Mouse (Mus musculus): ENCODE data around the gene Ube2g2. TPM values are rescaled to one million over a fixed set of nuclear protein-coding genes. Genes with fewer than 3 reads are reported as not detected.
A peak's percentile ranks its signal among the peaks of the same experiment; 100 is the strongest.

Ube2g2 gene
- polyA plus RNA-seq, 1 experiment from 2014 or later = 91.1 TPM

DNA sequence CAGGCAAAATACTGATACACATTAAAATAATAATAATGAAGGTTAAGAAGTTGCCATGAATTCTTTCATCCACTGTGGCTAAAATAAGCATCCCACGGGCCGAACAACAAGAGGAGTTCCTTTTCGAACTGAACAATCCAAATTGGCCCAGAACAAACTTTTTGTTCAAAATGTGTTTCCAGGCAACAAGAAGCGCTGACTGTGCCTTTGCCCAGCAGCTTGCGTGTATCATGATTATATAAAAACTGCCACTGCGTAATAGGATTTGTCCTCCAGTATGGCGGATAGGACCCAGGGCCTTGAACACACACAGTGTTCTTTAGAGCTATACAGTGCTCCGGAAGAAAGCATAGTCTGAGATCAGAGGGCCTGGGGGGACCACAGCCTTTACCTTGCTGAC lies 13.5 kb upstream of the Ube2g2 start:
- peaks cover 24% of the 10 kb centered on the region for H3K4me1 ChIP-seq
- no peak overlapping the region for H3K27ac ChIP-seq
- ATAC-seq (replicated peaks) = no peak
- H3K9ac ChIP-seq = no peak overlapping the region
- no peaks in the 10 kb centered on the region for H3K9me3 ChIP-seq
- WGBS = 79% methylated on average over 8 of the region's 8 CpGs
- H3K36me3 ChIP-seq (replicated peaks) = peaks cover 5% of the 10 kb centered on the region; the same call in 1 of the 2 replicates
- H3K4me2 ChIP-seq = no peak overlapping the region
- H3K4me3 ChIP-seq = no peak overlapping the region
- H3K27me3 ChIP-seq (replicated peaks) = no peaks in the 10 kb centered on the region

- 92% methylated on average over 8 of the region's 8 CpGs for WGBS
- Histone ChIP-seq H3K27ac (no peak overlapping the region), H3K4me3 (no peak overlapping the region), H3K36me3 (replicated peaks) (peaks cover 16% of the 10 kb centered on the region; the same call in 1 of the 2 replicates), H3K9me3 (no peaks in the 10 kb centered on the region), H3K27me3 (replicated peaks) (no peaks in the 10 kb centered on the region), H3K9ac (no peak overlapping the region), H3K4me2 (no peak overlapping the region), H3K4me1 (peaks cover 24% of the 10 kb centered on the region)
- no peak for ATAC-seq (replicated peaks)
Measured at GRCm38 (mm10) chr10:77610221-77610961, 11.7 kb upstream of the Ube2g2 start.

GRCm38 (mm10) chr10:77613409-77613808 lies 8.7 kb upstream of the Ube2g2 start:
- Histone ChIP-seq H3K9me3 (no peaks in the 10 kb centered on the region), H3K27ac (no peak overlapping the region), H3K4me2 (no peak overlapping the region), H3K9ac (no peak overlapping the region), H3K4me1 (0 out of 2 replicates have a peak, but pooled peaks cover 8% of the 10 kb centered on the region), H3K36me3 (replicated peaks) (peaks cover 42% of the 10 kb centered on the region), H3K4me3 (no peak overlapping the region), H3K27me3 (replicated peaks) (no peaks in the 10 kb centered on the region)
- 95% methylated on average over 3 of the region's 3 CpGs for WGBS
- ATAC-seq (replicated peaks) = no peak

GRCm38 (mm10) chr10:77615647-77616046 lies 6.4 kb upstream of the Ube2g2 start:
- 97% methylated on average over 8 of the region's 8 CpGs for WGBS
- H3K4me2 ChIP-seq = no peak overlapping the region
- H3K4me3 ChIP-seq = no peak overlapping the region
- H3K27ac ChIP-seq = no peak overlapping the region
- no peaks in the 10 kb centered on the region for H3K4me1 ChIP-seq
- peaks cover 39% of the 10 kb centered on the region for H3K36me3 ChIP-seq (replicated peaks)
- no peaks in the 10 kb centered on the region for H3K27me3 ChIP-seq (replicated peaks)
- no peaks in the 10 kb centered on the region for H3K9me3 ChIP-seq
- no peak for ATAC-seq (replicated peaks)
- no peak overlapping the region for H3K9ac ChIP-seq

DNA sequence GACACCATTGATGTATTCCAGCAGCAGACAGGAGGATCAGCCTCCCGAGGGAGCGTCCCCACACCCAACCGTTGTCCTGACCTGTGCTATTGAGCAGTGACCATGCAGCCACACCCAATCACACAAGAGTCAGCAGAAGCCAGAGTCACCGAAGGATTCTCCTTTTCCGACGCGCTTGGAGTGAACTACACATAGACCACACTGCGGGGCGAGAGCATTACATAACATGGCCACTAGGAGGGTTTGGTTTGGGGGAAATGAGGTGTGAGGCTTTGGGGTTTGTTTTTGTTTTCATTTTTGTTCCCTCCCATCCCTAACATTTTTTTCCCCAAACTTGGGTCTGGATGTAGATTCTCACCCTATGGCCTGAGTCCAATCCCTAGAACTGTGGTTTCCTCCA lies 5.9 kb upstream of the Ube2g2 start:
- WGBS = 92% methylated on average over 9 of the region's 9 CpGs
- no peak overlapping the region for H3K27ac ChIP-seq
- H3K4me1 ChIP-seq = no peaks in the 10 kb centered on the region
- no peak overlapping the region for H3K9ac ChIP-seq
- no peak overlapping the region for H3K4me3 ChIP-seq
- H3K9me3 ChIP-seq = no peaks in the 10 kb centered on the region
- peaks cover 36% of the 10 kb centered on the region for H3K36me3 ChIP-seq (replicated peaks)
- ATAC-seq (replicated peaks) = no peak
- H3K27me3 ChIP-seq (replicated peaks) = no peaks in the 10 kb centered on the region
- H3K4me2 ChIP-seq = no peak overlapping the region

DNA sequence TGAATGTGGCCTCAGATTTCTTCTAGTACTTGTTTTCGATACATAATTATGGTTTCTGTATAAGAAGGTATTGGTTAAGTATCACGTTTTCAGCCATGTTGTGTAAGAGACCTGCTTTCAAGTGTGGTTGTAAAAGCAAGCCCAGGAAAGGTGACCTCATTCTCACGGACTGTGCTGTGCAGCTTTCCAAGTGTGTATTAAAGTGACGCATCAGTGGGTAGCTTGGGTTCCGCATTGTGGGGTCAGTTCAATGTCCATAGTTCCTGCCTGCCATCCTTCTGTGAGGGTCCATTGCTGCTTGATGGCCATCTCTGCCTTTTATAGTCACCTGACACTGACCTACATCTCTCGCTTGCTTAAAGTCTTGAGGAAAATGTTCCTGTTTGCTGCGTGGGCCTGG lies 5.1 kb upstream of the Ube2g2 start:
- WGBS = 97% methylated on average over 7 of the region's 7 CpGs
- H3K4me1 ChIP-seq = peaks cover 5% of the 10 kb centered on the region
- H3K9me3 ChIP-seq = no peaks in the 10 kb centered on the region
- no peaks in the 10 kb centered on the region for H3K27me3 ChIP-seq (replicated peaks)
- H3K27ac ChIP-seq = no peak overlapping the region
- no peak overlapping the region for H3K9ac ChIP-seq
- no peak overlapping the region for H3K4me3 ChIP-seq
- peaks cover 36% of the 10 kb centered on the region for H3K36me3 ChIP-seq (replicated peaks)
- no peak for ATAC-seq (replicated peaks)
- no peak overlapping the region for H3K4me2 ChIP-seq

DNA sequence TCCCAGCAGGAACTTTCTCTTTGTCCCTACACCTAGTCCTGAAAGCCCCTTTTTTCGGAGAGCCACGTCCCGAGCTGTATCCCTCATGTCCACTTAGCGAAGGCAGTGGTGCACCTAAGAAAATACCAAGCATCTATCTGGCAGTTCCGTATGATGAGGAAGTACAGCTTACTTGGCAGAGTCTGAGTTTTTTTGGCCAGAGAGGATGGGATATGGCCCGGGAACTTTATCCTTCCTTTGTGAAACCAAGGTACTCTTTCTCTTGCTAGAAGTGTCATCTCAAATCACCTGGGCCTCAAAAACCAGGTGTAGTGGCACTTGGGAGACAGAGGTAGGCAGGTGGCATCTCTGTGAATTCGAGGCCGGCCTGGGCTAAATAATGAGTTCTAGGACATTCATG lies 529 bp upstream of the Ube2g2 start:
- peak overlapping the region; percentile 82 for H3K4me3 ChIP-seq
- H3K4me1 ChIP-seq = peaks cover 28% of the 10 kb centered on the region
- peak overlapping the region; percentile 62 for H3K4me2 ChIP-seq
- peaks cover 17% of the 10 kb centered on the region for H3K36me3 ChIP-seq (replicated peaks)
- peak overlapping the region; percentile 89 for H3K9ac ChIP-seq
- peak overlapping the region; percentile 88 for H3K27ac ChIP-seq
- H3K9me3 ChIP-seq = no peaks in the 10 kb centered on the region
- no peak for ATAC-seq (replicated peaks)
- WGBS = 79% methylated on average over 8 of the region's 8 CpGs
- no peaks in the 10 kb centered on the region for H3K27me3 ChIP-seq (replicated peaks)

DNA sequence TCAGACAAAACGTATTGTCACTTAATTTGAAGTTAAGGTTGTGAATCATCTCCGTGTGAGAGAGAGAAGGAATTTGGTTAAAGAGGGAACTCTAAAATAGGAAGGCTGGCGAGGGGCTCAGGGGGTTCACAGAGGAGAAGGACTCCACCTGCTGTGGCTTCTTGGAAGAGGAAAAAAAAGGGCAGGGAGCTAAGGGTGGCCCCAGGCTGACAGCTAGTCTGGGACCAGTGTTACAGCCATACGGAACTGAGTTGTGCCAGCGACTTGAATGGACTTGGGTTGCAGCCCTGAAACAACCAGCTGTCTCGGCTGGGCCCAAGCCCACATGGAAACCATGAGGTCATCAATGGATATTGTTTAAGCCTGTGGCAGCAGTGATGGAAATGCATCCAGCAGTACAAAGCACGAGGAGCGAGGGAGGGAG lies 1.0 kb downstream of the Ube2g2 start:
- no peak overlapping the region for H3K27ac ChIP-seq
- peaks cover 28% of the 10 kb centered on the region for H3K4me1 ChIP-seq
- H3K27me3 ChIP-seq (replicated peaks) = no peaks in the 10 kb centered on the region
- H3K9me3 ChIP-seq = no peaks in the 10 kb centered on the region
- peaks cover 2% of the 10 kb centered on the region; the same call in 1 of the 2 replicates for H3K36me3 ChIP-seq (replicated peaks)
- peak overlapping the region; percentile 62 for H3K4me2 ChIP-seq
- 7% methylated on average over 8 of the region's 8 CpGs for WGBS
- peak overlapping the region; percentile 82 for H3K4me3 ChIP-seq
- no peak for ATAC-seq (replicated peaks)
- H3K9ac ChIP-seq = peak overlapping the region; percentile 89

DNA sequence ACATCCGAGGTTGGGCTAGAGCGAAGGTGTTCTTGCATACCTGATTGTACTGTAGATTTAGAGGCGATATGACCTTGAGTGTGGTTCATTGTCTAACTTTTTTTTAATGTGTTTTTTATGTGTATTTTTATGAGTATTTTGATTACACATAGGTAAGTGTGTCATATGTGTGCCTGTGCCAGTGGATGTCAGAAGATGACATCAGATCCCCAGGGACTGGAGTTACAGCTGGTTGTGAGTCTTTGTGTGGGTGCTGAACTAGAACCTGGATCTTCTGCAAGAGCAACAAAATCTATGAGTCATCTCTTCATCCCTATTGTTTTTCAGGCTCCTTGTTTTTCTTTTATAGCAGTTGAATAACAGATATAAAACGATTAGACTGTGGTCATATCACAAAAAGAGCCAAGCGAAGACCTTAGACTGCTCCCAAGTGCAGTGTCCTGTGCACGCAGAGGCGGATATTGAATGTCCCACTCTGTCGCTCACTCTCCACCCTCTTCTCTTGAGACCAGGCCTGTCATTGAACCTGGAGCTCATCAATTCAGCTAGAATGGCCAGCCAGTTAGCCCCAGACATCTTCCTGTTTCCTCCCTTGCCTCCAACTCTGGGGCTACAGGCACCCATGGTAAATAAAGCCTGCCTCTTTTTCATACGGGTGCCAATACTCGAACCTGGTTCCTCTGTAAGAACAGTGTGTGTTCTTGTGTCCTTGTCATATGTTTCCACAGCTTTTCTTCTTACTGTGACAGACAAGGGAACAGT lies 1.7 kb downstream of the Ube2g2 start:
- H3K9ac ChIP-seq = peak overlapping the region; percentile 89
- no peak for ATAC-seq (replicated peaks)
- H3K27ac ChIP-seq = no peak overlapping the region
- H3K27me3 ChIP-seq (replicated peaks) = no peaks in the 10 kb centered on the region
- peak overlapping the region; percentile 82 for H3K4me3 ChIP-seq
- 92% methylated on average over 10 of the region's 10 CpGs for WGBS
- H3K9me3 ChIP-seq = no peaks in the 10 kb centered on the region
- peaks cover 28% of the 10 kb centered on the region for H3K4me1 ChIP-seq
- H3K4me2 ChIP-seq = peak overlapping the region; percentile 62
- no peaks in the 10 kb centered on the region; the same call in 1 of the 2 replicates for H3K36me3 ChIP-seq (replicated peaks)

GRCm38 (mm10) chr10:77624570-77624995 lies 2.5 kb downstream of the Ube2g2 start:
- Histone ChIP-seq H3K4me1 (peaks cover 28% of the 10 kb centered on the region), H3K4me2 (0 out of 2 replicates have a peak overlapping the region, but pooled peaks have one; percentile 62), H3K27ac (no peak overlapping the region), H3K9ac (0 out of 2 replicates have a peak overlapping the region, but pooled peaks have one; percentile 9), H3K9me3 (no peaks in the 10 kb centered on the region), H3K27me3 (replicated peaks) (no peaks in the 10 kb centered on the region), H3K36me3 (replicated peaks) (no peaks in the 10 kb centered on the region), H3K4me3 (no peak overlapping the region)
- ATAC-seq (replicated peaks) = no peak
- WGBS = 78% methylated on average over 7 of the region's 7 CpGs

- Histone ChIP-seq H3K4me1 (peaks cover 28% of the 10 kb centered on the region), H3K9me3 (no peaks in the 10 kb centered on the region), H3K36me3 (replicated peaks) (no peaks in the 10 kb centered on the region), H3K4me3 (no peak overlapping the region), H3K9ac (no peak overlapping the region), H3K27ac (no peak overlapping the region), H3K27me3 (replicated peaks) (no peaks in the 10 kb centered on the region), H3K4me2 (no peak overlapping the region)
- WGBS = 86% methylated on average over 7 of the region's 7 CpGs
- no peak for ATAC-seq (replicated peaks)
Measured at GRCm38 (mm10) chr10:77626036-77626435, 4.0 kb downstream of the Ube2g2 start.

DNA sequence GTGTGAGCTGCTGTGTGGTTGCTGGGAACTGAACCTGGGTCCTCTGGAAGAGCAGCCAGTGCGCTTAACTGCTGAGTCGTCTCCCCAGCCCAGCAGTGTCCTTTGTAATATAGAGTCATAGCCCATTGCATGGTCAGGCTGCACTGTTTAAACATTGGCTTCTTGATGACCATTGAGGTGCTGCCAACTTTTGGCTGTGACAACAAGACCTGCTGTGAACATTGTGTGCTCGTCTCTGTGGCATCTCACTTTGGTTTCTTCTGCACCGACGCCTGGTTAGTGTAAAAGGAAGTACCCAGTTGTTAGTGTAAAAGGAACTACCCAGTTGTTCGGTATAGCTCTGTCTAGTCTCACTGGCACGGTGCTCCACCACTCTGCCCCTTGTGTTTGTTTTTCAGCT lies 4.5 kb downstream of the Ube2g2 start:
- H3K9ac ChIP-seq = no peak overlapping the region
- 79% methylated on average over 7 of the region's 7 CpGs for WGBS
- peaks cover 25% of the 10 kb centered on the region for H3K4me1 ChIP-seq

More for the DNA sequence above, 4.5 kb downstream of the Ube2g2 start:
- no peak for ATAC-seq (replicated peaks)
- Histone ChIP-seq H3K4me2 (no peak overlapping the region), H3K9me3 (no peaks in the 10 kb centered on the region), H3K27me3 (replicated peaks) (no peaks in the 10 kb centered on the region), H3K27ac (no peak overlapping the region), H3K36me3 (replicated peaks) (peaks cover 4% of the 10 kb centered on the region), H3K4me3 (no peak overlapping the region)

All from midbrain, embryonic 15.5 days (tissue).